Mouse (Mus musculus): ENCODE results near the gene Fkbp4.
"Not testable (repeated sequence)": the region's sequence is repeated elsewhere in the genome, so short reads cannot be mapped to it uniquely, and the experiment has no call there.

Fkbp4 gene

GRCm38 (mm10) chr6:128389185-128389584 is 49.3 kb downstream of the Fkbp4 start:
- no peak for DNase-seq

DNA sequence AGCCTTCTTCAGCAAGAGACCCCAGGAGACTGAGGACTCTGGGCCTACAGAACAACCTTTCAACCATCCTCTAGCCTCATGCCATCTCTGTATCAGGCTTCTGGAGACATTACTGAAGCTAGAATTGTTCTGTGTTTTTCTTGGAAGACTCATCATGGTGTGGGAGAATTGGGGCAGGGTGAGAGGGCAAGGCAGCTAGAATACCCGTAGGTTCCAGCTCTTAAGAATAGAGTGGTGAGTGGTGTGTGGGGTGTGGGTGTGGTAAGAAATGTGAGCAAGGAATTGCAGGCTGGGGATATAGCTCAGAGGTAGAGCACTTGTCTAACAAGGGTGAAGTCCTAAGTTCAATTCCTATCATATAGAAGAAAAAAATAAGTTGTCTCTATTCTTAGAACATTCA is 53.5 kb downstream of the Fkbp4 start:
- DNase-seq: no peak

DNA sequence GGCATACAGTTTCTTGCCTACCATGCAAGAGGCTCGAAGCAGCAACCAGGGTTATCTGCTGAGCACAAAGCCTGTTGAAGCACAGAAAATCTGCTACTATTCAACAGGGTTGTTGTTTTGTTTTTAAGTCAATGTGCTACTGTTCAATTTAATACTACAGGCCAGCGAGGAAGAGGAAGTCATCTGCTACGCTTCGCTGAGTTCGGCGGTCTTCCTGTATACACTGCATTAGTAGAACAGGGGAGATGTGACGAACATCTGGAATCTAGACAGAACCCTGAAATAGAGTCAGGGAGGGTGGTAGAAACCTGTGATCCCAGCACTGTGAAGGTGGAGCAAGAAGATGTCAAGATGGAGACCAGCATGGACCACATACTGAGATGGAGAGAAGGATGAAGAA is 54.7 kb downstream of the Fkbp4 start:
- DNase-seq: peak; percentile 64 to 69

DNA sequence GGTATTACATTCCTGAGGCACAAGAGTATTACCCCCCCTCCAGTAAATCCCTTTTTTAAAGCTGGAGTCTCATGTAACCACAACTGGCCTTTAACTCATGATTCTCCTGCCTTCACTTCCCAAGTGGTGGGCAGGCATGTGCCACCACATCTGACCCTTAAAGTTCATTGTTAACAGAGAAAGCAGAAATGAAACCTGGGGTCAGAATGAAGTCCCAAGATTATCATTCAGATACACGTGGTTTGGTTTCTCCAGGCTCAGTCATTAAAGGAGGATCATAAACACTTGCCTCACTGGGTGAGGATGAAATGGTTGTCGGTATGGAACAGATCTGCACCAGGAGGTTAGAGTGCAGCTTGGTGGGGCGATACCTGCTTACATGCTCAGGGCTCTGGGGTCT is 57.2 kb downstream of the Fkbp4 start:
- peak; percentile 23 to 26 for DNase-seq

DNA sequence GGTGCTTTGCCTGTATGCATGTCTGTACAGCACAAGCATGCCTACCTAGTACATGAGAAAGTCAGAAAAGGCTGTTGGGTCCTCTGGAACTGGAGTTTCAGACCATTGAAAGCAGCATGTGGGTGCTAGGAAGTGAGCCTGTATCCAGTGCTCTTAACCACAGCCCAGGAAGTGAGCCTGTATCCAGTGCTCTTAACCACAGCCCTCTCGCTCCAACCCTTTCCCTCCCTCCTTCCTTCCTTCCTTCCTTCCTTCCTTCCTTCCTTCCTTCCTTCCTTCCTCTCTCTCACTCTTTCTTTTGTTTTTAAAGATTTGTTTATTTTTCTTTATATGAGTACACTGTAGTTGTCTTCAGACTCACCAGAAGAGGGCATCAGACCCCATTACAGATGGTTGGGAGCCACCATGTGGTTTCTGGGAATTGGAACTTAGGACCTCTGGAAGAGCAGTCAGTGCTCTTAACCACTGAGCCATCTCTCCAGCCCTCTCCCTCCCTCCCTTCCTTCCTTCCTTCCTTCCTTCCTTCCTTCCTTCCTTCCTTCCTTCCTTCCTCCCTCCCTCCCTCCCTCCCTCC is 57.8 kb downstream of the Fkbp4 start:
- not testable (repeated sequence) for DNase-seq

Measured in B cell, adult 2 months (primary cell).